Mouse (Mus musculus): ENCODE results near the gene Sp4.

Sp4 gene

GRCm38 (mm10) chr12:118301072-118301865, at the start of gene Sp4:
Gene Sp4, minus strand, starts transcription at chr12:118301440.
- peak; percentile 88 to 94 for DNase-seq

DNA sequence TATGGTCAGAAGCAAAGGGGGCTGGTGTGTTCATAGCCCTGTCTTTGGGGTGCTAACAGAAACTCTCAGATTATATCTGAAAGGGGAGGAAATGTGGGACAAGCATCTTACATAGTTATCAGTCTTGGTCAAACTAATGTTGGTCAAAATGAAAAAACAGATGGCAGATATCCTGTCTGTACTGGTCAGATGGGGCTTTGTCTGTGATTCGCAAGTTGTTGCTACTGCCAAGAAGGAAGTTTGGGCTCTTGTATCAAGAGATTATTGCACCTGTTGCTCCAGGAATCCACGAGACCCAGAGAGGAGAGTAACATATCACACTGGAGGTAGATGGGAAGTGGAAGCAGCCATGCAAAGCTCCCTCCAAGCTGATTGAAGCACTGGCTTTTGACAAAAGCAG, 37.9 kb upstream of the Sp4 start:
- no peak for DNase-seq

GRCm38 (mm10) chr12:118338243-118338642, 37.0 kb upstream of the Sp4 start:
- DNase-seq: no peak

DNA sequence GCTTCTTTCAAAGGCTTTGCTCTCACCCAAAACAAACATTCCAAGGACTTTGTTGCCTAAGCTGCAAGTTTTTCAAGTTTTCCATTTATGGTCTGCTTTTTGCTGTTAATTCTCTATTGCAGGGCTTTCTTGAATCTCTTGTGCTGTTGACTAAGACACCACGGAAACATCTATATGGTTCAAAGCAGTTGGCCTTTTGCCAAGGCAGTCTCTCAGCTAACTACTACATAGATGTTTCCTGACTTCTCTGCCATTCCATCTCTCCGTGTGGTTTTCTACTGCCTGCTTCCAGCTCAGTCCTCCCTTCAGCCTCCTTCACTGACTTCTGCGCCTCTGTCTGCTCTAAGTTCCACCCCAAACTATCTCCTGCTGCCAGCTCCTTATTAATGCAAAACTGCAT, 36.1 kb upstream of the Sp4 start:
- no peak for DNase-seq

- DNase-seq: no peak
Observed at GRCm38 (mm10) chr12:118328739-118329249, 27.6 kb upstream of the Sp4 start.

DNA sequence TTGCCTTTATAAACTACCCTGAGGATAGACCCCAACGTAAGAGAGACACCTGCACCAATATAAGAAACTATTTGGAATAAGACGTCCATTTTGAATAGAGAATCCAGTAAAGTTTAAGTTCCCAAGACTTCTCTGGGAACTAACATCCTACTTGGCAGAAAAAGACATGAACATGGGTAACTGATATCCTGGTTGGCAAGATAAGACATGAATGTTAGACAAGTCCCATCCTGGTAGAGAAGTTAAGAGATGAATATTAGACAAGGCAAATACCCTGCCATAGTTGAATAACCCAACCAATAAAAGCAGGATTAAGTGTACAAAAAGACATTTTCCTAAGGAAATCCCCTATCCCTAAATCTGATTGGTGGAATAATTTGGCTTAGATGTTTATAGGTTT, 26.3 kb upstream of the Sp4 start:
- DNase-seq: no peak

DNA sequence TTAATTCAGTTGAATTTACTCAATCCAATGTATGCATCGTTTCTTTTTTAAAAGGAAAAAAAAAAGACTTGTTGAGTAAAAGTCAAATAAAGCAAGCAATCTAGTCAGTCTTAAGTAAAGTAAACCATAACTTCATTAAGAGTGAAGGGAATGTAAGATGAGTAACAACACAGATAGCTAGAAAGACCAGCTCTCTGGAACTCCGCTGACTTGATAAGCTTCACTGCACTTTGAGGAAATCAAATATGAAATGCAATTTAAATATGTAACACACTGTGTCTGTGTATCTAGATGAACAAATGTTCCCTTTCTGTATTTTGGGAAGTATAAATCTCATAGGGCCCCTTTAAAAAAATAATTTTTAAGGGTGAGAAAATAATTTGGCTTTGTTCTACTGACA, 24.9 kb upstream of the Sp4 start:
- no peak for DNase-seq

DNA sequence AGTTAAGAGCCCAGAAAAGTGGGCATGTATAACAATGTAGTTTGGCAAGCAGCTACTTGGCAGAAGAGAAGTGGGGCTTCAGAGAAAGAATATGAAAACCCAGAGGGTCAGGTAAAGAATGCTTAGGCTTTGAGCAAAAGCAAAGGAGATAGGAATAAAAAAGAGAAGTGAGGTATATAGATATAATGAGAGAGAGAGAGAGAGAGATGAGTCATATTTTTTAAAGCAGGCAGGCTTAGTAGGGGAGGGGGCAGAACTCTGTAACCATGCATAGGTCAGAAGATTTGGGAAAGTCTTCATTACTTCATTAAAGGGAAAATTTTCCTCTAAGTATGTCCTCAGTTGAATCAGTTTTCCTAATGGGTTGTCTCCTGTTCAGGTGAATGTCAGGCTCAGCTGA, 18.8 kb upstream of the Sp4 start:
- DNase-seq: no peak

DNA sequence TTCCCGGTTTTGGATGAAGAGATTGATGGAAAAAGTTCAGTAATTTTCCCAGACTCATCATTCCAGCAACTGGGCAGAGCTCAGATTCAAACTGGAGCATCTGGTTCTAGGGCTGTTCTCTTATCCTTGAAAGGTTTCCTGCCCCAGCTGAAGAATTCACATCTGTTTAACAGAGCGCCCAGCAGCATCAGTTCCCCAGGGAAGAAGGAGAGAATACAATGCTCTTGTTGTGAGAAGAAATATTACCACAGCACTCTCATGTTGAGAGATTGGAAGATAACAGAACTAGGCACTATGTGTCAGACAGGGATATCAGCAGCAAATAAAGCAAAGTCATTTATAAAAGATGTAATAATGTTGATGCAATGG, 13.2 kb upstream of the Sp4 start:
- no peak for DNase-seq

- DNase-seq: no peak
Observed at GRCm38 (mm10) chr12:118313805-118314476, 12.7 kb upstream of the Sp4 start.

GRCm38 (mm10) chr12:118303586-118303985, 2.3 kb upstream of the Sp4 start:
- no peak for DNase-seq

DNA sequence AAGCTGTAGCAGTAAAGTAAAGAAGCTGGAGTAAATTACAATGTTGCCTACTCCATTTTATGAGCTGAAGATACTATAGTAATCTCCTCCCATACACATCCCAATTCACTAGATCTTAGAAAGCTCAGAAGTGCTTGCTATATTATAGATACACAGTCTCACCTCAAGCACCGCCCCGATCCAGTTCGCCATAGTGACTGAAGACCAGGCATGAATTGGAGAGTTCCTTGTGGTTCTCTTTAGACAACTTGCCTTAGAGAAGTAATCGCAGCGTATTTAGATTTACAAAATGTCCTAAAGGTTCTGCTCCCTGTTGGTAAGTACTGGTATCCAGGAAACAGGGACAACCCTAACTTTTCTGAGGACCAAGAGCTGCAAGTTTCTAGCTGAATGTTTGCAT, 1.8 kb upstream of the Sp4 start:
- no peak for DNase-seq

GRCm38 (mm10) chr12:118301866-118302835, 911 bp upstream of the Sp4 start:
- peak; percentile 97 to 99 for DNase-seq

DNA sequence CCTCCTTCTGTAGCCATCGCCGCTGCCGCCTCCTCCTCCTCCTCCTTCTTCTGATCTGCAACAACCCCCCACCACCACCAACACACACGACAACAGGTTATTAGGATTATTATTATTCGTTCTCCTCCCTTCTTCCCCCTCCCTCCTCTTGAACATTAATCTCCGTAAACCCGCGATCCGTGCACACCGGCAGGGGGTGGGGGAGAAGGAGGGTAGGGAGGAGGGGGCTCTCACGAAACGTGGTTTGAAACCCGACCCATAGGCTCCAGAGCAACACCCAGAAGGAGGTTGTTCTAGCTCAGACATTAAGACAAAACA, 527 bp downstream of the Sp4 start:
- DNase-seq: no peak

GRCm38 (mm10) chr12:118299956-118300355, 1.3 kb downstream of the Sp4 start:
- peak in 1 of 2 experiments; percentile 17 for DNase-seq

- peak; percentile 11 to 28 for DNase-seq
Observed at GRCm38 (mm10) chr12:118299172-118299571, 2.1 kb downstream of the Sp4 start.

DNA sequence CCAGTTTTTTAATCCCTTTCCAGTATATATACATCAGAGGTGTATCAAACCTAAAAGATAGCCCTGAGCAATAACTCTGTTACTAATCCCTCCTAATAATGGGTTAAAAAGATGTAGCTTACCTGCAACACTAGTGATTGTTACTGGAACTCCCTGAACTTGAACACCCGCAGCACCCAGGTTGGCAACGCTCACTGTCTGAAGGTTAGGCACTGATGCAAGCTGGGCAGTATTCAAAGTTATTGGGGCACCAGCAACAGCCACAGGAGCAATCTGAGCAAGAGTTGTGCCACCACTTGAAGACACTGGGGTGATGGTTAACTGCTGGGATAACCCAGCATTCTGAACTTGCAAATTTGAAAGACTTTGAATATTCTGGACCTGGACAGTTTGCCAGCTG, 2.7 kb downstream of the Sp4 start:
- DNase-seq: no peak

GRCm38 (mm10) chr12:118296236-118296635, 5.0 kb downstream of the Sp4 start:
- DNase-seq: no peak

GRCm38 (mm10) chr12:118295793-118296192, 5.4 kb downstream of the Sp4 start:
- DNase-seq: no peak

- DNase-seq: no peak
Observed at GRCm38 (mm10) chr12:118288947-118289346, 12.3 kb downstream of the Sp4 start.

DNA sequence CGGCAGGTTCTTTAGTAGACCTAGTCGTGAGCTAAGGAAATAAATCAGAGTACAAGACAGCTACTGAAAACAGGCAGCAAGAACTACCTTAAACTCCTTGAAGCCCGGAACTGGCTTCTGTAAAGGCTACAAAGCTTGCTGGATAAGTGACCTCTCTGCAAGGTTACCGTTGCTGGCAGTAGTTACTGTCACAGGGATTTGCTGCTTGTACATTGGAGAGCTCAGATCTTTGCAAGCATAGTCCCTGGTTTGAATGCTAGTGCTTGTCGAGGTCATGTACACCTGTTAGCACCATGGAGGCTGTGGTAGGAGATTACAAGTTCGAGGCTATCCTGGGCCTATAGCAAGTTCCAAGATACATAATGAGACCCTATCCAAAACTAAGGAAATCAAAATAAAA, 16.1 kb downstream of the Sp4 start:
- DNase-seq: no peak

DNA sequence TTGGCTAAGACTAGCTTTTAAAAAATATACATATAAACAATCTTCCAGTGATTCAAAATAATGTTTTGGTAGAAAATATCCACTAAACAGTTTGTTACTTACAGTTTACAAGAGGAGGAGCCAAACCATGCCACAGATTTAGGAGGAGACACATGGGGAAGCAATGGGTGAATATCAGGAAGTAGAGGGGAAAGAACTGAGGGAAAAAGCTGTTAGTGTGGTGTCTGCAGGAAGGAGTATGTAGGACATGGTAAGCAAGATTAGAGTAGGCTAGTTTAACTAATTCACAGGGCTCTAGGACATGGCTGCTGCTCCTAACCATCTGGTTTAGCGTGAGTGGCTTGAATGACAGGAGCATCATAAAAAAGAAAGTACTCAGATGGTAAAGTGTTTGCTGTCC, 19.3 kb downstream of the Sp4 start:
- no peak for DNase-seq

- no peak for DNase-seq
Observed at GRCm38 (mm10) chr12:118276385-118276784, 24.9 kb downstream of the Sp4 start.
